Comparison of ENCODE assay signal across 25 mouse cellular contexts in genomic region chr12:80554312-80554711, GRCm38 (mm10). TPM values are rescaled to one million over a fixed set of nuclear protein-coding genes. Genes with fewer than 3 reads are reported as not detected.
A peak's percentile ranks its signal among the peaks of the same experiment; 100 is the strongest.
DNase-seq lines count a peak whose midpoint lies in the region; ATAC-seq lines count a peak whose summit lies in the region.
"Had no signal": no experiment of that assay in that cellular context is flagged by ENCODE, and none has a peak within 500 bp of the region (broad histone marks: within the 10 kb centered on the region; RNA-seq: fewer than 3 reads in every experiment).

No protein-coding gene starts in this region.

- H3K9ac ChIP-seq in midbrain, embryonic 15.5 days, result no peak overlapping the region
- no peak overlapping the region for H3K9ac ChIP-seq in midbrain, embryonic 13.5 days (replicated peaks)
- no peak overlapping the region for H3K9ac ChIP-seq in neural tube, embryonic 14.5 days (replicated peaks; ENCODE audit: low read depth, low read length)
- H3K9ac ChIP-seq: embryonic facial prominence, embryonic 12.5 days; forebrain, embryonic 13.5 days; forebrain, embryonic 15.5 days; forebrain, postnatal 0 days had no signal

- DNase-seq in adrenal gland, adult 2 months, result peak; percentile 28
- no peak for DNase-seq in adrenal gland, adult 18-20 months (ENCODE audit: low spot score in 2 of 2)
- DNase-seq in adrenal gland, postnatal 36 days, result peak; percentile 29 to 39
- DNase-seq in adrenal gland, postnatal 10 days, result no peak
- no peak for DNase-seq in left cerebral cortex, adult 9 months (ENCODE audit: low spot score in 2 of 2)
- DNase-seq: adrenal gland, adult 8-10 months; B cell, adult 2 months; cerebellum, adult 11-12 months; cerebellum, adult 2 months; cerebellum, adult 9-10 months; cerebellum, postnatal 10 days; cerebellum, postnatal 25 days; forebrain, postnatal 0 days had no signal

- H3K36me3 ChIP-seq in midbrain, embryonic 15.5 days (replicated peaks), result no peaks in the 10 kb centered on the region
- no peaks in the 10 kb centered on the region for H3K36me3 ChIP-seq in midbrain, embryonic 13.5 days
- no peaks in the 10 kb centered on the region for H3K36me3 ChIP-seq in neural tube, embryonic 14.5 days (ENCODE audit: control insufficient read depth, insufficient read depth, low read length)
- H3K36me3 ChIP-seq: embryonic facial prominence, embryonic 10.5 days; embryonic facial prominence, embryonic 12.5 days; forebrain, embryonic 15.5 days; G1E had no signal

- ATAC-seq in midbrain, embryonic 15.5 days (replicated peaks), result 0 out of 2 replicates have a peak, but pooled peaks have one; percentile 54
- no peak for ATAC-seq in midbrain, embryonic 13.5 days
- peak; percentile 46; the same call in 1 of the 2 replicates for ATAC-seq in neural tube, embryonic 14.5 days (ENCODE audit: low read depth)
- ATAC-seq: activated CD4-positive, CD25-positive, alpha-beta regulatory T cell, adult 4 months; CD4-positive, CD25-positive, alpha-beta regulatory T cell, adult 4 months; forebrain, embryonic 13.5 days; forebrain, embryonic 15.5 days; forebrain, postnatal 0 days; Patski had no signal

- WGBS in midbrain, embryonic 15.5 days, result 77% methylated on average over 6 of the region's 6 CpGs
- 83% methylated on average over 6 of the region's 6 CpGs for WGBS in midbrain, embryonic 13.5 days
- WGBS in neural tube, embryonic 14.5 days, result 54% methylated on average over 6 of the region's 6 CpGs

- H3K27ac ChIP-seq in midbrain, embryonic 15.5 days, result 0 out of 2 replicates have a peak overlapping the region, but pooled peaks have one; percentile 11
- H3K27ac ChIP-seq in midbrain, embryonic 13.5 days, result no peak overlapping the region
- H3K27ac ChIP-seq in neural tube, embryonic 14.5 days (ENCODE audit: low read depth, low read length), result no peak overlapping the region
- H3K27ac ChIP-seq: embryonic facial prominence, embryonic 10.5 days; embryonic facial prominence, embryonic 12.5 days; forebrain, embryonic 13.5 days; forebrain, embryonic 15.5 days had no signal

- no peaks in the 10 kb centered on the region for H3K9me3 ChIP-seq in midbrain, embryonic 15.5 days
- H3K9me3 ChIP-seq in midbrain, embryonic 13.5 days, result peaks cover 4% of the 10 kb centered on the region; the same call in 1 of the 2 replicates
- H3K9me3 ChIP-seq in neural tube, embryonic 14.5 days (ENCODE audit: control insufficient read depth, low read length), result no peaks in the 10 kb centered on the region
- H3K9me3 ChIP-seq: embryonic facial prominence, embryonic 10.5 days; embryonic facial prominence, embryonic 12.5 days; forebrain, embryonic 13.5 days; forebrain, embryonic 15.5 days; G1E had no signal

- no peaks in the 10 kb centered on the region for H3K4me1 ChIP-seq in midbrain, embryonic 15.5 days
- peaks cover 10% of the 10 kb centered on the region for H3K4me1 ChIP-seq in midbrain, embryonic 13.5 days (replicated peaks)
- no peaks in the 10 kb centered on the region for H3K4me1 ChIP-seq in neural tube, embryonic 14.5 days (ENCODE audit: control insufficient read depth, insufficient read depth, low read length)
- H3K4me1 ChIP-seq: forebrain, embryonic 13.5 days had no signal

- no peaks in the 10 kb centered on the region for H3K27me3 ChIP-seq in midbrain, embryonic 15.5 days (replicated peaks)
- H3K27me3 ChIP-seq in midbrain, embryonic 13.5 days, result no peaks in the 10 kb centered on the region
- no peaks in the 10 kb centered on the region for H3K27me3 ChIP-seq in neural tube, embryonic 14.5 days (ENCODE audit: control insufficient read depth, insufficient read depth, low read length)
- H3K27me3 ChIP-seq: CH12.LX; embryonic facial prominence, embryonic 12.5 days; forebrain, embryonic 13.5 days; forebrain, embryonic 15.5 days had no signal

- no peak overlapping the region for H3K4me3 ChIP-seq in midbrain, embryonic 15.5 days
- H3K4me3 ChIP-seq in midbrain, embryonic 13.5 days (replicated peaks), result no peak overlapping the region
- no peak overlapping the region for H3K4me3 ChIP-seq in neural tube, embryonic 14.5 days (ENCODE audit: low read depth, low read length)
- H3K4me3 ChIP-seq: embryonic facial prominence, embryonic 10.5 days; embryonic facial prominence, embryonic 12.5 days; forebrain, embryonic 13.5 days; forebrain, embryonic 15.5 days had no signal

- no peak overlapping the region for H3K4me2 ChIP-seq in midbrain, embryonic 15.5 days
- no peak overlapping the region for H3K4me2 ChIP-seq in midbrain, embryonic 13.5 days (replicated peaks)
- no peak overlapping the region for H3K4me2 ChIP-seq in neural tube, embryonic 14.5 days (ENCODE audit: low read depth, low read length)
- H3K4me2 ChIP-seq: embryonic facial prominence, embryonic 12.5 days; forebrain, embryonic 13.5 days; forebrain, embryonic 15.5 days had no signal

RNA-seq across cellular contexts. Expression of gene Galnt16, which starts 36.2 kb away (rescaled TPM):
- 1 to 10 TPM; 6.7 to 9.3 TPM for total RNA-seq in adrenal gland, adult 2 months (2021)
- 4.0 and 6.3 TPM in 2 replicates for polyA plus RNA-seq in adrenal gland, adult 2 months (2012; rRNA removed)
- 10 to 100 TPM in 1 of 2 experiments, 1 to 10 TPM in 1; 8.9 to 10.3 TPM for total RNA-seq in adrenal gland, adult 18-20 months (2021)
- 1 to 10 TPM; 7.1 to 8.8 TPM for total RNA-seq in adrenal gland, postnatal 36 days (2021)
- total RNA-seq in adrenal gland, postnatal 10 days (2021), result 10 to 100 TPM; 16.3 to 16.8 TPM
- 39.5 and 42.4 TPM in 2 replicates for polyA plus RNA-seq in midbrain, embryonic 15.5 days (2015; fragmentation: Nextera tagmentation; extraction: Ambion mirVana)
- polyA plus RNA-seq in midbrain, embryonic 13.5 days (2015; fragmentation: Nextera tagmentation; extraction: Ambion mirVana), result 32.1 and 34.7 TPM in 2 replicates
- polyA plus RNA-seq in neural tube, embryonic 14.5 days (2014; fragmentation: Nextera tagmentation; extraction: Ambion mirVana), result 21.2 and 22.7 TPM in 2 replicates
- total RNA-seq: CH12.LX had no signal
- polyA plus RNA-seq: activated CD4-positive, CD25-positive, alpha-beta regulatory T cell, adult 4 months had no signal

Comparison
In these comparisons a context has a peak if more than half of its experiments do, and no peak if none do; other contexts are left out.
1. DNase-seq: peak in adrenal gland, adult 2 months (single experiment) and adrenal gland, postnatal 36 days (2 of 2); none in adrenal gland, adult 18-20 months (0 of 2), adrenal gland, postnatal 10 days (single experiment) and left cerebral cortex, adult 9 months (0 of 2).